Mouse (Mus musculus) CH12.LX (cell line): ENCODE measurements around the gene B4galnt3.

ENCODE experiments used
- BHLHE40 ChIP-seq: IDR thresholded peaks from 2 replicates; pipeline ENCODE4 v1.6.1; 2011; ENCODE audit warnings: mild to moderate bottlenecking, low read depth, low read length, improper control_type of control experiment
- CTCF ChIP-seq, 2 experiments: IDR thresholded peaks in 1 of 2; conservative IDR thresholded peaks in 1 of 2; 2 replicates each; pipeline ENCODE4 v1.5.1; 2011 to 2012; ENCODE audit warnings: low read depth in 2 of 2, low read length in 2 of 2, improper control_type of control experiment in 1 of 2, inconsistent platforms in 1 of 2, mild to moderate bottlenecking in 1 of 2, moderate library complexity in 1 of 2
- E2F4 ChIP-seq: IDR thresholded peaks from 2 replicates; pipeline ENCODE4 v1.6.1; 2011; ENCODE audit warnings: low read depth, low read length, improper control_type of control experiment; ENCODE audit not compliant: insufficient replicate concordance
- ELF1 ChIP-seq: IDR thresholded peaks from 2 replicates; pipeline ENCODE4 v1.6.1; 2014; ENCODE audit warnings: low read depth, mild to moderate bottlenecking, inconsistent platforms, low read length, improper control_type of control experiment
- ETS1 ChIP-seq: conservative IDR thresholded peaks from 2 replicates; pipeline ENCODE4 v1.6.1; 2012; ENCODE audit warnings: low read depth, mild to moderate bottlenecking, inconsistent platforms, low read length, improper control_type of control experiment, moderate library complexity
- MAFK ChIP-seq: IDR thresholded peaks from 2 replicates; pipeline ENCODE4 v1.6.1; 2011; ENCODE audit warnings: low read length, improper control_type of control experiment; ENCODE audit not compliant: insufficient replicate concordance
- MAX ChIP-seq: IDR thresholded peaks from 2 replicates; pipeline ENCODE4 v1.6.1; 2011; ENCODE audit warnings: low read length, improper control_type of control experiment
- MYC ChIP-seq: IDR thresholded peaks from 2 replicates; pipeline ENCODE4 v1.6.1; 2011; ENCODE audit warnings: low read depth, mild to moderate bottlenecking, improper control_type of control experiment, low read length
- NRF1 ChIP-seq: IDR thresholded peaks from 2 replicates; pipeline ENCODE4 v1.6.1; 2014; ENCODE audit warnings: low read depth, mild to moderate bottlenecking, inconsistent platforms, low read length, improper control_type of control experiment, moderate library complexity
- POLR2A ChIP-seq: IDR thresholded peaks from 2 replicates; pipeline ENCODE4 v1.6.1; 2011; ENCODE audit warnings: low read depth, mild to moderate bottlenecking, improper control_type of control experiment, low read length
- RCOR1 ChIP-seq: conservative IDR thresholded peaks from 2 replicates; pipeline ENCODE4 v1.6.1; 2012; ENCODE audit warnings: low read depth, mild to moderate bottlenecking, inconsistent platforms, low read length, improper control_type of control experiment
- SMC3 ChIP-seq: IDR thresholded peaks from 2 replicates; pipeline ENCODE4 v1.6.1; 2011; ENCODE audit warnings: low read depth, low read length, improper control_type of control experiment
- ZC3H11A ChIP-seq: IDR thresholded peaks from 2 replicates; pipeline ENCODE4 v1.6.1; 2012; ENCODE audit warnings: low read depth, mild to moderate bottlenecking, inconsistent platforms, low read length, improper control_type of control experiment

DNA sequence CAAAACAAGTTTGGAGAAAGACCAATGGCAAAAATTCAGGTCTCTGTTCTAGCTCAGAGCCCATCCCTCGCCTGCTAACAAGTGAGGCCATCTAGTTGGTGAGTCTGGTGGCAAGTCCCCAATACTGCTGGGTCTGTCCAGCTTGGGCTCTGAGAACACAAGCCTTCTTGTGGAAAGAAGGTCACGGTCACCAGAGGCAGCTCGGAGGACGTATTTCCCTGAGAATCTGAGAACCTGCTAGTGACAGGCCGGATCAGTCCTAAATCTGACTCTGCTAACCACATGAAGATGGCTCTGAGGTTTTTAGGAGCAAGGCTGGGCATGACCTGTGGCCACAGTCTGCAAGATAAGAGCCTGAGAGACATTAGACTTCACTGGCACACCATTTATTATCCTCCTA, 47.7 kb downstream of the B4galnt3 start:
- TF ChIP-seq POLR2A (no peak), CTCF (conservative IDR thresholded peaks at IDR 0.05 in 1 of 2, IDR thresholded peaks at IDR 0.05 in 1 of 2; ENCODE audit: low read depth in 2 of 2, low read length in 2 of 2) (no peak), ETS1 (no peak), MAX (no peak), RCOR1 (no peak), SMC3 (no peak), ZC3H11A (no peak), BHLHE40 (no peak), ELF1 (no peak), MYC (no peak), NRF1 (no peak), MAFK (no peak), E2F4 (no peak)
